Mouse (Mus musculus) liver (tissue): ENCODE measurements around the gene Capn7.
A peak's percentile ranks its signal among the peaks of the same experiment; 100 is the strongest.

Experiments used
- DNase-seq: peaks from one replicate; pipeline ENCODE4 v3.0.0-alpha.2; 2020; ENCODE audit warnings: mixed read lengths

The Capn7 gene

DNA sequence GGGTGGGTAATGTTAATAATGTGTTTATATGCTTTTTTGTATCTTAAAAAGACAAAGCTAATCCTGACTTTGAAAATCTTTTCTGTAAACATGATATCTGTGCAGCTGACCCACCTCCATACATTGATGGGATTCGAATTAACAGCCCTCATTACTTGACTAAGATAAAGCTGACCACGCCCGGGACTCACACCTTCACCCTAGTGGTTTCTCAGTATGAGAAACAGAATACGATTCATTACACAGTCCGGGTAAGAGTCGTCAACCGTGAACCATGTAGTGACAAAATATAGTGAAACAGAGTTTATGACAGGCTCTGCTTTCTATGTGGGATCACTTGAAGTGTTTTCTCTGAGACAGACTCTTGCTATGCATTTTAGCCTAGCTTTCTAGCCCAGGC lies 31.5 kb downstream of the Capn7 start:
- DNase-seq = no peak

DNA sequence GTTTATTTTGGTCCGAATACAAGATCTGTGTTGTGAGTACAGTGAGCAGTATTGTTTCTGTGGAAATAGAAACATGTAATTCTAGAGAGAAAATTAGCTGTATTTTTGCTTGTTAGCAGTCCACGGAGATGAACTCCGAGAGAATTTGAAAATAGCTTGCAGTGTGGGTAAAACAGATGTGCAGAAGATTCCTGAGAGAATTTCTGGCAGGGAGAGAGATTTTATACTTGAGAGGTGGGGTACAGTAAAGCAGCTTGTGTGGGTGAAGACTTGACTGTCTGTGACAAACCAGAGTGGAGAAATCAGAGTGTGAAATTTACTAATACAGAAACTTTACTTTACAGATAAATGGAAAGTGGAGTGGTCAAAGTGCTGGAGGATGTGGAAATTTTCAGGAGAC lies 32.9 kb downstream of the Capn7 start:
- no peak for DNase-seq

DNA sequence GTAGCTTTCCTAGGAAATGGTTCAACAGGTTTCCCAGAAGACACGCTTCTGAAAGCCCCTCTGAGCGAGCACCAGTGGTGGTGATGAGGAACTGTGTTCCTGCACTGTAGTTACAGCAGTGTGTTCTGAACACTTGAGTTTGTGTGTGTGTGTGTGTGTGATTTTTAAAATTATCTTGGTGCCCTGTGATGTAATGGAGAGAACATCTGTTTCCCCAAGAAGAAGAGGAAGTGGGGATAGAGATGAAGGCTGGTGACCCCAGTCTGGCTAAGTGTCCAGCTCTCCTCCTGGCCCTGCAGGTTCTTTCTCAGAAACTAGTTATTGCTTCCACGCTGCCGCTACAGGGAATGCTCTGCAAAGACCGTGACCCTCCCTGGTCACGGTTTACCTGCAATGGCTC lies 38.0 kb downstream of the Capn7 start:
- DNase-seq = no peak

DNA sequence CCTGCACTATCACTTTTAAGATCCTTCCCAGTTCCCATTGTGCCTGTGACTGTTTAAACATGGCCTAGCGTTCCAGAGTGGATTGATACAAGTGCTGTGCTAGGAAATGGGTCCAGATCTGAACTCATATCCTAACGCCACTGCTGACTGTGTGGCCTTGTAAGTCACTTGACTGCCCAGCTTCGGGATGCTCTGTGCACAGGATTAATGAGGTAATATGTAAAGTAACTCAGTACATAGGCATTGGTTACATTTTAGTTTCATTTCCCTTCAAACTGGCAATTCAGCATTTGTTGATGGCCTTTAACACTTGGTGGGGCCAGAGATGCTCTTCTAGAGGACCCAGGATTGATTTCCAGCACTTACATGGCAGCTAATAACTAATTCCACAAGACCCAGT lies 39.9 kb downstream of the Capn7 start:
- DNase-seq = no peak

DNA sequence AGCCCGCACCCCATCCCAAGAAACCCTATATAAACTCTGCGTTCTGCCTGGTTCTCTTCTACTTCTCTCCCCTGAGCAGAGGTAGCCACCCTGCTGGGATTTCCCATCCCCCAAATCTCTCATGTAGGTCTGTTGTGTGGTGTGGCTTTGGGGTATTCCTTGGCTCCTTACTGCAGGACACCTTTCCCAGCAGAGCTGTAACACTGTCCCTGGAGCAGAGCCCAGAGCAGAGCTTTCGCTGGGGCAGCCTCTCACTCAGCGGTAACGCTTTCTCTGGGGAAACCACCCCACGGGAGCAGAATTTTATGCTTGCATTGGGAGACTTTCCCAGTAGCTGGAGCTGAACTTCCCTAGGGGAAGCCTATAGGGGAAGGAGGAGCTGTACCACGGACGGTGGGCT lies 45.8 kb downstream of the Capn7 start:
- no peak for DNase-seq

DNA sequence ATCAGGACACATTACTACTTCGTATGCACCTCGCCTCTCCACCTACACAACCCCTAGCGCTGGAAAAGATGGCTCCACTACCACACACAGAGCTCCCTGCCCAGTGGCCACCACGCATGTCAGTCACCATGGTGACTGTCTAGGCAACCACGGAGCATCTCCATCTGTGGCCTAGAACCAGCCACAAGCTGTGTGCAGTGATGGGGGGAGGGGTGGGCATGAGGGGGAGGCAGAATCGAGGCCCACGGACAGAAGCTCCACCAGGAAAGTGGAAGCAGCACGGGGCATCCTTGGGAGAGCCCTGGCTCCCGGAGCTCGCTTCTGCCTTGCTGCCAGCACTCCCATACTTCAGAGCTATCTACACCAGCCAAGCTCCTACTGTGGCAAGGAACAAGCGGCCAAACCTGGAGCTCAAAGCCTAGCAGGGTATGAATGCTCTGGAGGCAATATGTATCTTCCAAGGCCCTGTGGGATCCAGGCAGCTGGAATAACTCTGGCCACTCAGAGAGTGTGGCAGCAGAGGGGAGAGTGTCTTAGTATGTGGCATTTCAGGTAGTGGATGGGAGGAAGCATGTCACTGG lies 47.1 kb downstream of the Capn7 start:
- DNase-seq = no peak

DNA sequence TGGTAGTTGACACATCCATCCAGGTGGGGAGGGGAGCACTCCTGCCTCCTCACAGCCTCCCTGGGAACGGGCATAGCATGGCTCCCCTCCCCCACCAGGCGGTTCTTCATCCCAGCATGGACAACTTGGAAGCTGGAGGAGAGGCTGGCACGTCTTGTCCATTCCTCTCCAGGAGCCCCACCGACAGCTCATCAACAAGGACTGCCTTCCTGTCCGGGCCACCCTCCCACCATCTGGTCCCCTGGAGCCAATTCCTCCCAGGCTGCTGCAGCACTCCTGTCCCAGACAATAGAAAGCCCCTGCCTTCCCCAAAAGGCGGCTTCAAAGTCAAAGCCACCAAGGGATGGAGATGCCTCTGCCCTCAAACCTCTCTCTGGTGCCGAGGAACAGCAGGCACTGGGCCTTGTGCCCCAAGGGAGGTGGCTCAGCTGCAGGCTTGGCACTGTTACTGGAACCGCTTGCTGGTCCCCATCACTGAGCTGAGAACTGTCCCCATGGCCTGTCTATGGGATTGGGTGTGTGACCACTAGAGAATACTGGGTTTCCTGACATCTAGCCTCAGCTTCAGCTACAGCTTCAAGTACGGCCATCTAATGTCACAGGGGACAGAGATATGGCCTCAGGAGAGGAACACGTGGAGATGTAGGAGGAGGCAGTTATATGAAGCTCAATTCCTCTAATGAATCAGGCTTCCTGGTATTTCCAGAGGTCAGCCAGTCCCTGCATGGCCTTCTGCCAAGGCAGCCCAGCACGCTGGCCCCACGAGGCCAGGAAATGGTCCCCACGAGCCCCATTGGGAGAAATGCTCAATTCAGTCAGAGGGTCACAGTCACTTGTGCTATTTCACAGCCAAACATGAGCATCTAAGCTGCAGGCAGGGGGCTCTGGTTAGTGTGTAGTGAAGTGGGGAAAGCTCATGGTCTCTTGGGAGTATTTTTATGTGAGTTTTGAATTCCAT lies 48.2 kb downstream of the Capn7 start:
- DNase-seq = no peak

DNA sequence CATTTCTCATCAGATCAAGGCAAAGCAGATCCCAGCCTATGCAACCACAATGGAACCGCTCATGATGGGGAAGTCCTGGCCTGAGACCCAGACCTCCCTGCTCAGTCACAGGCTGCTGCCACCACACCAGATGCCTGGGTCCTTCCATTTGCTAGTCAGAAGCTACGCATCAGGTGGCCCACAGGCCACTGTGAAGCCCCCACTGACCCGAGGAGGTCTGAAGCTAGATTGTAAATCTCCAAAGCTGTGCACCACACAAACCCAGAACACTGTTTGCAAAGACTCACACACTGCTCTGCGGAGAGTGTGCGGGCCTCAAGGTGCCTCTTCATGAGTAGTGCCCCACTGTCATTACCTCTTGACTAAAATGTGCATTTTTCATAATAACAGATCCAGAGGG lies 49.0 kb downstream of the Capn7 start:
- no peak for DNase-seq

DNA sequence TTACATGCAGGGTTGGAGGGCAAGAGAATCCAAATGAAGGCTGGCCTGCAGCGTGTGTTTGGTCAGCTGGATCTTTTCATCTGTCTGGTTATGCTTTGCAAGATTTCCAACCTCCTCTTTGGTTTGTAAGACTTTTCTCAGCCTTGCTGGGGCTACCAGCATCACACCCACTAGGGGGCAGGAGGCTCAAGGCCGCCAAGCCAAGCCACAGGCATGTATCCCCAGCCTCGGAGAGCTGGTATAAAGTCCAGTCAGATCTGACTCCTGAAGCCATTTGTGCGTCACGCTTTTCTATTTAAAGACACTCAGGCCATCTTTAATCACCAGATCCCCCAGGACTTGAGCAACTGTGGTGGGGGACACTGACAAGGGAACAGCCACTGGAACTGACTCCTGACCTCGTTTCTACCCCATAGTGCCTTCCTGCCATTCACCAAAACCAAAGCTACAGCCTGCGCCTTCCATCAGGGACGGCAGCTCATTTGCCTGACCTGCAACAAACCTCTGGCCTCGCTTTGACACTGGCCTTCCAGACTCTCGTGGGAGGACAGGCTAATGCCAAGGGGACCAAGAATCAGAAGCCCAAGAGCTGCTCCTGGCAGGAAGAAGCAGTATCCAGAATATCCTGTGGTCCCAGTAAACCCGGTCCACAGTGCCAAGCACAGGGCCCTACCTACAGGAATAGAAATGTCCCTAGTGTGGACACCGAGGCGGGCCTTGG lies 49.7 kb downstream of the Capn7 start:
- peak; percentile 75 for DNase-seq

DNA sequence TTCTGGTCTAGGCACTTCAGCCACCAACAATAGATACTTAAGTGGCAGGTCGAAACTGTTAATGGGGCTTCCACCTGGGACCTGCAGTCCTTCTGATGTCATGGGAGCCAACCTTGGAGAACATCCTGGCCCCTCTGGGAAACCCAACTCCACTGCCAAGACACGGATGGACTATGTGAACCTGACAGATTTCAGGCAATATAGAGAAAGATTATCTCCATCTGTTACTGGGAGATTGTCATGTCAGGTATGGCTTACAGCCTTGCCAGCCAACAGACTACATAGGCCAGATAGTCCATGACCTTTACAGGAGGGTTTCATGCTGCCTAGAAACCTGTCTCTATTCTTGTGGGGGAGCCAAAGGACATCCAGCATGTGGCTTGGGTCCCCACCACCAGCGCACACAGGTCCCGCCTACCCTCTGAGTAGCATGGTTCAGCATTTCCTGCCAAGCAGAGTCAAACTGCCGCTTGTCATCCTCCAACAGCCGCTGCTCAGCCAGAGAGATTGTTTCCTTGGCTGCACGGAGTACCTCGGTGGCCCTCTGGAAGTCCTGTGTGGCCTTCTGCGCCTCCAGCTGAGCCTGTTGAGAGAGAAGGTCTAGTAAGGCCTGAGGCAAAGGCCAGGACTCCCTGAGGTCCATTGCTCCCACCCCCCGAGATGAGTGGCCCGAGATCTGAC lies 51.0 kb downstream of the Capn7 start:
- no peak for DNase-seq

DNA sequence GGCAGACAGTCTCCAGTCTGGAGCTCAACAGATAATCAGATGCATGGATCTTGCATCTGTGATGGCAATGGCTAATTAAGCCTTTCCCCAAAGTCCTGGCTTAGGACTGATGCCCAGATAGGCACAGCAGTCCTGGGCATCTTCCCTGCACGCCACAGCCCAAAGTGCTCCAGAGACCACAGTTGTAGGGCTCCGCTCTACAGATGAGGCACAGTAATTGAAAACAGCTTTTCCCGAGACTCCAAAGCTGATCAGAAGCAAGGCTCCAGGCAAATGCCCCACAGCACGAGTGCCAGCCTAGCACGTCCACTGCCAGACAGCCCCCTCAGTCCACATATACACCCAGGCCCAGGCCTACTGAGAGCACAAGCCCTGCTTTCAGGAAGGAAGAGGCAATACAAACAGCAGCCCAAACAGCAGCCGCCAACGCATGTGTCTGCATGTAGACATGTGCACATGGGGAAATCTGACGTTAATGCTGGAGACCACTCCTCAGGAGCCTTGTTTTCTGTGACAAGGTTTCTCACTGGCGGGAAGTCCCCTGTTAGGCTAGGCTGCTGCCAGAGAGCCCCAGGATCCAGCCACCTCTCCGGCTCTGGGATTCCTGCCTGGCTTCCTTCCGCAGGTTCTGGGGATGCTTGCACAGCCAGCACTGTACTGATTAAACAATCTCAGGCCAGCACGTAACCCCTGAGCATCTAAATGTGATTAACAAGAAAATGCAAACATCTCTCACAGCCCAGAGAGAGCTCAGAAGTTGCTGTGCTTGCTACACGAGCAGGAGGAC lies 51.8 kb downstream of the Capn7 start:
- no peak for DNase-seq

DNA sequence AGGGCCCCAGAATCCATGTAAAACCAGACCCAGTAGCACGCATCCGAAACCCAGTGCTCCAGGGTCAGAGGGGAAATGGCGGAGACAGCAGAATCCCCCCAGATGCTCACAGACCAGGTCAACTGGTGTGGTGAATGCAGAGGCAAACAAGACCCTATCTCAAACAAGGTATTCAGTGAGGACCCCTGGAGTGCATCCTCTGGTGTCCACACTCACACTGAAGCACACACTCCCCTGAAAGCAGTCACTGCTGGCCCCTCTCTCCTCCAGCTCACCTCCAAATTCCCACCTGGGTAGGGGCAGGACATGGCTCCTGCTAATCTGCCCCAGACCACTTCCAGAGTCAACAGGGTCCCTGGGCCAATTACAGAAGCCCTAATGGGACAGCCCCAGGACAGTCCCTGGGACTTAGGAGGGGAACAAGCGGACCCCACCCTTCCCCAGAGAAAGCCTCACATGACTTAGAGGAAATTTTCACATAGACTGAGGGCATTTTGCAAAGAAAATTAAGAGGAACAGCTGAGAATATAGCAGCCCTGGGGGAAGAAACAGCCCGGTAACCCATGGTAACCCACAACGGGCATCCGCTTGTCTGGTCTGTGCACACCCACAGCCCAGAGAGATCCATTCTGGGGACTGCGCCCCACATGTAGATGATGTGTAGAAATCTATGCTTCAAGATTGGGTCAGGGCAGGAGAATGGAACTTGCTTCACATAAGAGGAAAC lies 53.1 kb downstream of the Capn7 start:
- peak; percentile 2 for DNase-seq

DNA sequence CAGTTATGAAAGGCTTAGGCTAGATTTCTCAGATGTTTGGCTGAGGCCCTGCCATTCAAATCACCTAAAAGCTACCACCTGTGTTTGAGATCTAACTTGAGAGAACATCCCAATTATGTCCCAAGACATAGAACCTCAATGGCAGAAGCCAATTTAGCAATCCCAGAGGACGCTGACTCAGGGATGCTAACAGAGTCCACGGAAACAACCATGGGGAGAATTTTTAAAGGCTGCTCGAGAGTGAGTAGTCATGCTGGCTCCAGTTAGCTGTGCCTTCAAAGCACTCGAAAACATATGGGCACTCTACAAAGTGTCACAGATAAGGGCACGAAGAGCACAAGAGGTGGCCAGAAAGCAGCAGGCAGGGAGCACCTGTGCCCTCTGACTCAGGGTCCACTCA lies 55.9 kb downstream of the Capn7 start:
- DNase-seq = no peak

DNA sequence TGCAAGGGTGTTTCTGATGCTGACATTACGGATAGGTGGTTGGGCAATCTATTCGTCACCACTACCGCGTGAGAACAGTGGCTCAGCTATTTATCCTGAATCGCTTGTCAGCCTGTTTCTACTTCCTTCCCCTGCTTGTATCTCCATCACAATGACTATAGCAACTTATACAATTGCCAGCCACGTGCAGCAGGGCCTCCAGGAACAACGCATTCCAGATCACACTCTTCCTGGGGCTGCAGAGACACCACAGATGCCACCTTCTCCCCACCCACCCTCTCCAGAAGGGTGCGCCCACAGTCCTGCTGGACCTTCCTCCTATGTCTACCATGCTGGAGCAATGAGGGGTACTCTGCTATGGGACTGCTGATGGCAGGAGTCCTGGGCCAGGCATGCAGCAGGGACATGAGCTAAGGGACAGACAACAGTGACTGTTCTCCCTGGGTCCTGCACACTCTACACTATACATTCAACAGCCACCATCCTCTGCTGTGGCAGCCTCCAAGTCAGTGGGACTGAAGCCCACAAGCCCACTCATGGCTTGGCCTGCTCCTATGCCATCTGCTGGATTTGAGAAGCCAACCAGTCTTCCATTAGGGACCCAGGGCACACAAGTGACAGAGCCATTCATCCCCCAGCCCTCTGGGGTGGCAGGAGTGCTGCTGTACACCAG lies 56.6 kb downstream of the Capn7 start:
- no peak for DNase-seq

DNA sequence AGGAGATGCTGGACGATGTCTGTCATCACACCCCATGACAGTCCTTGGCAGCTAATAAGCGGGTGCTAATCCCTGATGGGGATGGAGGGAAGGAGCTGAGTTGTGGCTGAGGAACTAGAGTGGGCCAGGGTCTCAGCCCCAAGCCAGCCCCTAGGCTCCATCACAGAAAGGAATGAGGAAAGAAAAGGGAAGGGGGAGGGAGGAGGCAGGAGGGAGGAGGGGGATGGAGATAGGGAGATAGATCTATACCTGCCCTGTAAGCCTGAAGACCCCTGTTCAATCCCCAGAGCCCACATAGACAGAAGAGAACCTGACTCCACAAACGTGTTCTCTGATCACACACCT lies 57.1 kb downstream of the Capn7 start:
- no peak for DNase-seq

DNA sequence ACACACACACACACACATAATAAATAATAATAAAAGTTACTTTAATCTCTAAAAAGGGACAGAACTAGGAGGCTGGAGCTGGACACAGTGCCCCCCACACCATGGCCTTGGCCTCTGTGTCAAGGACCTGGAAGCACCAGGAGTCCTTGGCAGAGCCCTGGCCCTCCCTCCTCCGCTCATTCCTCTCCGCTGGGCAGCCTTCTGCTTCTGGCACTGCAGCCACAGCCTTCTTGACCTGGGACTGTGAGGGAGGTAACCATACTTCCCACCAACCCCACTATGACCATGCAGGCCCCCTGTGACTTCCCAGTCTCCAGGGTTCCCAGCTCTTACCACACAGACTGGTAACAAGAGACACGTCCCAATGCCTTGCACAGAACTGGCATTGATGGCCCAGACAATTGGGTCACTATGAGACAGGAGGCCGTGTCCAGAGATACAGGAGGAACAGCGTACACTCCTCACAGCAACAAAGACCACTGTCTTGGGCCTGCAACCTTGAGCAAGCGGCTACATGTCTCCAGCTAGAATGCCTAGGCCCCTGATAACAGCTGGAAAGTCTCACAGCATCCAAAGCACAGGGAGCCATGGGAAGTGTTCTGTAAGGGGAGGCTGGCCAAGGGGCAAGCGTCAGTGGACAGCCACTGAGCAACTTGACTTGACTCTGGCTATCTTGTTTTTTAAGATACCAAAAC lies 57.6 kb downstream of the Capn7 start:
- no peak for DNase-seq

DNA sequence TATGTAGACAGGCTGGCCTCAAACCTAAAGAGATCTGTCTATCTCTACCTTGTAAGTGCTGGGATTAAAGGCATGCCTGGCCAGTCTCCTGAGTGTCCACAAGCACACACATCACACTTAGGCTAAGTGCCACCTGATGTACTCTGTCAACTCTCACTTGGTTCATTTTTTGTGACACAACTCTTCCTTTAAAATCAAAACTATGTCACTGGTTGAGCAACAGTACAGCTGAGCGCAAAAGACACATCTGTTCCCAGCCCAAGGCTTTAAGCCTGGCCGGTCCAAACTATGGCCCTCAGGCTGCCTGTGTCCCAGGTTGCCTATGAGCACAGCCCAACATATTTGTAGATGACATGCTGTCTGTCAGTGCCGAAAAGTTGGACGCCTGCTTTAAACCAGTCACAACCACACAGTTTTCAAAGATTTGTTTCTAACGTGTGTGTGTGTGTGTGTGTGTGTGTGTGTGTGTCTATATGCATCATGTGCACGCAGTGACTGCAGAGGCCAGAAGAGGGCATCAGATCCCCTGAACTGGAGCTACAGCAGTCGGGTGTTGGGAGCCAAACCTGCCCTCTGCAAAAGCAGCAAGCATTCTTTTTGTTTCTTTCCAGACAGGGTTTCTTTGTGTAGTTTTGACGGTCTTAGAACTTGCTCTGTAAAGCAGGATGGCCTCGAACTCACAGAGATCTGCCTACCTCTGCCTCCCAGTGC lies 58.5 kb downstream of the Capn7 start:
- DNase-seq = no peak

DNA sequence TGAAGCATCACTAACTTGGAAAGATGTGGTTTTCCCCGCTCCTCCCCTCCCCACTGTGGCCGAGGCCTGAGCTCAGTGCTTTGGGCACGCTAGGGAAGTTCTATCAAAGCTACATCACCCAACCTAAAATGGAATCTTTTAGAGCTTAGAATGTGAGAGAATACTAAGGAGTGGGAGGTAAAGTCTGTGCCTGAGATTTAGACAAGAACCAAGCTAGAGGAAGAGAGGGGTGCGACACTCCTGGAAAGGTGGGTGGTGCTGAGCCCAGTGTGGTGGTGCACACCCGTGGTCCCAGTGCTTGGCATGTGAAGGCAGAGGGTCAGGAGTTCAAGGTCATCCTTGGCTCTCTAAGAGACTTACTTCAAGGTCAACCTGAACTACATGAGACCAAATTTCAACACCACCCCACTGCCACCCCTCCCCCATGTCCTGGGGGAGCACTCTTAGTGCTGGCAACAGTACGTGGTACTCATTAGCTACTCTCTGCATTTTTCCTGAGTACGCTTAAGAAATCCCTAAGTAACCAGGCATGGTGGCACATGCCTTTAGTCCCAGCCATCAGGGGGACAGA lies 59.3 kb downstream of the Capn7 start:
- DNase-seq = no peak

DNA sequence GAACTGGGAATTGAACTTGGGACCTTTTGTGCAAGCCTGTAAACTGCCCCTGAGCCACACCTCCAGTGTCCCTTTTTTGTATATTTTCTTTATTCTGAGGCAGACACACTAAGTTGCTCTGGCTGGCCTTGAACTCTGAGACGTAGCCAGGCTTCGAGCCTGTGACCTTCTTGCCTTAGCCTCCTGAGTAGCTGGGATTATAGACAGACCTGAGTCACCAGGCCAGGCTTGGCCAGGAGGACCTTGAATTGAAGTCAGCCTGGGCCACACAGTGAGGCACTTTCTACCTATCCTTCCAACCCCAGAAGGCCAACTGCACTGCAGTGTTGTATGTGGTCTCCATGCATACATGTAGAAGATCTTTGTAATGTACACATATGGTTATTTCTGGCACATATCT lies 60.0 kb downstream of the Capn7 start:
- DNase-seq = no peak

DNA sequence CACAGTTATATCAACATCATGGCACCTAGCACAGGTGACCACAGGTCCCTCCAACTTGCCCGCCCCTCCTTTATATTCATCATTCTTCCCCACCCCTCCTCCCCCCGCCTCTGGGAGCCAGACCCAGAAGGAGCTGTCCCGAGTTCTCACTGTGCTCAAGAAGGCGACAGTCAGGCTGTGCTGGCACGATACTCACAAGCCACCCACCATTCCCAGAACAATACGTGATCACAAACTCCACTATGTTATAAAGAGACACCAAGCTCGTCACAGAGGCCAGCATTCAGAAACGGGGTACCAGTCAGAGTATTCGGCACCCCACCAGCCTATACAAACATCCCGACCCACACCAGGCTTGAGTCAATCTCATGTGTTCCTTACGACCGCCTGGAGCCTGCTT lies 60.9 kb downstream of the Capn7 start:
- DNase-seq = no peak
